Mouse (Mus musculus) kidney, adult 11 months (tissue): ENCODE measurements around the gene Pdk2.

ENCODE experiments used
- DNase-seq: peaks from one replicate; pipeline ENCODE4 v3.0.0; 2022

Pdk2 gene

GRCm38 (mm10) chr11:94985822-94986221 lies 55.3 kb downstream of the Pdk2 start:
- no peak for DNase-seq

GRCm38 (mm10) chr11:94985140-94985539 lies 56.0 kb downstream of the Pdk2 start:
- DNase-seq = no peak

GRCm38 (mm10) chr11:94979462-94980179 lies 61.5 kb downstream of the Pdk2 start:
- DNase-seq = no peak

- peak; percentile 92 for DNase-seq
Measured at GRCm38 (mm10) chr11:94978947-94979346, 62.2 kb downstream of the Pdk2 start.

- no peak for DNase-seq
Measured at GRCm38 (mm10) chr11:94978178-94978915, 62.8 kb downstream of the Pdk2 start.
